Mouse (Mus musculus) right cerebral cortex, postnatal 36 days (tissue): Measurements from ENCODE around the gene Rasl11a.

Experiments
- DNase-seq, 2 experiments: peaks; one replicate each; pipeline ENCODE4 v3.0.0; 2022; ENCODE audit warnings: low spot score in 2 of 2, mixed read lengths in 1 of 2

Rasl11a gene

DNA sequence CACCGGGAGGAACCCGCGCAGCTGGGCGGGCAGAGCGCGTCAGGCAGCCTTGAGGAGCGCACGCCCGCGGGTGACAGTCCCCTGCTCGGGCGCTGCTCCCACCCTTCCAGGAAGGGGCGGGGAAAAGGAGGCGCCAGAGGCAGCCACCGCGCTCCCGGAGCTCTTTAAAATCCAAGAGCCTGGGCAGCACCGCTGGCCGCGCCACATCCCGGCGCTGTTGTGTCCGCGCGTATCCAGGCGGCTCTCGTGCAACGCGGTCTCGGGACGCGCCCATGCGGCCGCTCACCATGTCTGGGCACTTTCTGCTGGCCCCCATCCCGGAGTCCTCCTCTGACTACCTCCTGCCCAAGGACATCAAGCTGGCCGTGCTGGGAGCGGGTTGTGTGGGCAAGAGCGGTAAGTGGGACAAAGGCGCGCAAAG is at the start of gene Rasl11a:
Gene Rasl11a (plus strand): TSS at position 127 of the 421 bp plus-strand sequence.
- DNase-seq, result peak; percentile 72 to 74

- DNase-seq, result no peak
These were observed 49.1 kb upstream of the Rasl11a start for GRCm38 (mm10) chr5:146795728-146796127.

DNA sequence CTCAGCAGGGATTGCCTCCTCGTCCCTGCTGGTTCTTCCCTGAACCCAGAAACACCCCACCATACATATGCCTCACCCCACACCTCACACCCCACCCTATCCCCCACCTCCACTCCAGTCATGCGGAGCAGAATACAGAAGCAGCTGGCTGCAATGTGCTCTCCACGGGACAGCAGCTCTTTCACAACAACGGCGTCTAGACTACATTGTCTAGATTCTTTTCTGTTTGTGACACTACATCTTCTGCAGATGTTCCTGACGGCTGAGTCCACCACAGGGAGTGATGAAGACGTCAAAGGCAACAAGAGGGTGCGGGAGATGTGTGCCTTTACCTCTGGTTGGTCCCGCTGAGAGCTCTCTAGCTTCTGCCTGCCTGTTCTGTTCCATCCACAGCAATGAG is 46.8 kb upstream of the Rasl11a start:
- no peak for DNase-seq

GRCm38 (mm10) chr5:146806004-146806430 is 38.9 kb upstream of the Rasl11a start:
- DNase-seq, result no peak

DNA sequence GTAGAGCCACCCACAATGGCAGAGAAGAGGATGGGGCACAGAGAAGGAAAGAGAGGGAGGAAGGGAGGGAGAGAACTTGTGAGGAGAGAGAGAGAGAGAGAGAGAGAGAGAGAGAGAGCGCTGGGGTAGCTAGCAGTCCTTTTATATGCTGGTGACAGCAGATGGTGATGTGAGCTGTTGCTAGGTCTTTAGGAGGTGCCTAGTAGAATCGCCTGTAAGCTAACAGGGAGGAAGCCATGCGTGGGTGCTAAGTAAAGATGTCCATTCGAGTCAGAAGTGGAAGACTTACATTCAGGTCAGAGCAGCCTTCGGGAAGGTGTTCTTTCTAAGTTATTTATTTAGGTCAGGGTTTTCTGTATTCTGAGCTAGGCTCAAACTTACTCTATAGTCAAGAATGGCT is 34.9 kb upstream of the Rasl11a start:
- peak in 1 of 2 experiments; percentile 32 for DNase-seq

GRCm38 (mm10) chr5:146812866-146813265 is 32.0 kb upstream of the Rasl11a start:
- no peak for DNase-seq

- no peak for DNase-seq
These were observed 31.4 kb upstream of the Rasl11a start for GRCm38 (mm10) chr5:146813421-146813820.

DNA sequence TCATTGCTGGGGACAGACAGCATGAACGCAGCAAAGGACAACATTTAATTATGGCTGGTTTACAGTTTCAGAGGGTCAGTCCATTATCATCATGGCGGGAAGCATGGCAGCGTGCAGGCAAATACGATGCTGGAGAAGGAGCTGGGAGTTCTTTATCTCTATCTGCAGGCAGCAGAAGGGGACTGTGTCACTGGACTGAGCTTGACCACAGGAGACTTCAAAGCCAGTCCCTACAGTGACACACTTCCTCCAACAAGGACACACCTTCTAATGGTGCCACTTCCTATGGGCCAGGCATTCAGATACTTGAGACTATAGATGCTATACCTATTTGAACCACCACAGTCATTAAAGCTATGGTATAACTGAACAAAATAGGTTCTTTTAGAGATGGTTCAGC is 29.5 kb upstream of the Rasl11a start:
- DNase-seq, result no peak

DNA sequence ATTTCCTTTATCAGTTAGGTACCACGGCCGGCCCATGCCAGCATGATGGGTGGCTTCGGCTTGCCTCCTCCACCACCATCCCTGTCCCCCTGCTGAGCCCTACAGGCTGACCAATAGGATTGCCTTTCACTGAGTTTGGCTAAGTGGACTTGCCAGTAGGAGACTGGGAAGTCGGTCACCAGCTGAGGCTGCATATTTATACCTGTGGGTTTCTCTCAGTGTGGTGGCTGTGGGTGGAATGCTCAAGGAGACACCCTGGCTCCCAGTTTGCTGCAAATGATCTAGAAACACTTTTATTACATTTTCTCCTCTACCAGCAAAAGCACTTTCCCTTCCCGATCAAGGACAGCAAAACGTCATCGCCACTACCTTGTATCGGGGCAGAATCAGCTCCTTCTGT is 27.3 kb upstream of the Rasl11a start:
- DNase-seq, result peak in 1 of 2 experiments; percentile 35

- DNase-seq, result no peak
These were observed 25.8 kb upstream of the Rasl11a start for GRCm38 (mm10) chr5:146818906-146819623.

GRCm38 (mm10) chr5:146823005-146823404 is 21.9 kb upstream of the Rasl11a start:
- DNase-seq, result peak in 1 of 2 experiments; percentile 42

DNA sequence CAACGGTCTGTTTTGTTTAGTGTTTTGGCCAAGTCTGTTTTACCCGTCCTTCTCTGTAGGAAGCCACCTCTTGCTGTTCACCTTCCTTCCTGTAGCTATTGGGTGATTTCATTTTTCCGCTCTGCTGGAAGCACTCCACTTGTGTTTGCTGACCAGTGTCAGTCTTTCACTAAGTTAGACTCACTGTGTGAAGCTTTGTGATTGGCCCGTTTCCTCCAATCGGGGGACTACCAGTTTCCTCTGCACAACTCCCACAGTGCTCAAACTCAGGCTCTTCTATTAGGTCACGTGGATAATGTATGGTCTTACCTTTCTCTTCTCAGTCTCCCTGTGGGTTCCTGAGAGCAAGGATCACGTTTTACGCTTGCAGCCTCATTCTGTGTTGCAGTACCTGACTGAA is 15.3 kb upstream of the Rasl11a start:
- DNase-seq, result no peak

DNA sequence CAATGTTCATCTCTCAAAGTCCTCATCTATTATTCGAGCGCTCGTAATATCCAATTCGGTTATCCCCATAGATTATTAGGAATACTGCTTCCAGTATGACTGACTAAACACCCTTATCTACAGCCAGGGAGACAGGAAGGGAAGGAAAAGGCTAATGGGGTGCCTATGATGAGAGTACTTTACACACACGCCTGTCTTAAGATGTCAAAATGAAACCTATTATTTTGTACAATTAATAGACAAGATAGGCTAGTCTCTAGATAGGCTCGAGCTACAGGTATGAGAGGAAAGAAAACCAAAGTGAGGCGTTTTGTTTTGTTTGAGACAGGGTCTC is 12.5 kb upstream of the Rasl11a start:
- DNase-seq, result no peak

- DNase-seq, result peak; percentile 92 to 93
These were observed 12.0 kb upstream of the Rasl11a start, which contains the start of gene Rpl21 for GRCm38 (mm10) chr5:146832769-146833448. Gene Rpl21, plus strand, starts transcription at chr5:146832890.

- DNase-seq, result no peak
These were observed 11.1 kb upstream of the Rasl11a start for GRCm38 (mm10) chr5:146833673-146834201.

GRCm38 (mm10) chr5:146834959-146835358 is 9.9 kb upstream of the Rasl11a start:
- DNase-seq, result no peak

DNA sequence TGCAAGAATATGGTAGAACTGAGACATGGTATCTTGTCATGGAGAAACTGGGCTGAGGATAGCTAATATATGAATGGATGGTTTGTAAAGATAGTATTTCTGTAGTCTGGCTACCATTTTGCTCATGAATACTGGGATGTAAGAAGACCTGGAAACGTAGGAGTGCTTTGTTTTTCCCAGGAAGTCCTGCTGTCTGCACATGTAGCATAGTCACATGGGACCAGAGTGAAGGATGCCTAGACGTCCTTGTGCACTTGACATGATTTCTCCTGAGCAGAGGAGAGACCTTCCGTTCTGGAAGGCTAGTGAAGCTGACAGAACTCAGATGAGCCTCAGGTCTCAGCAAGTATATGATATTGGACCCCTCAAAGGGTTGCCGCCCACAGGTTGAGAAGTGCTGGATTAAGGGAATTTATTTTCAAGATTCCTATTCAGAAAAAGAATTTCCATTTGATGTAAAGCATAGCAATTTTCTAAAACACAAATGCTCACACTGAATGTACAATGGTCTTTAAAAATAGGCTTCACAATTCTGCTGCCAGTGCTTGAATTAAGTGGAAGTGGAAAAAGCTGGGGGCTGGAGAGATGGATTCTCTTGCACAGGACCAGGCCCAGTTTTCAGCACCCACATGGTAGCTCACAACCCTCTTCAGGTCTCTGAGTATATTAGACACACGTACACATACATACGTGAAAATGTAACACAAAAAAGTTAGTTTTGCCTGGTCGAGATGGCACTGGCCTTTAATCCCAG is 6.7 kb upstream of the Rasl11a start:
- no peak for DNase-seq

GRCm38 (mm10) chr5:146838836-146839648 is 5.8 kb upstream of the Rasl11a start:
- no peak for DNase-seq

- DNase-seq, result no peak
These were observed 5.1 kb upstream of the Rasl11a start for GRCm38 (mm10) chr5:146839760-146840159.

- DNase-seq, result no peak
These were observed 4.4 kb upstream of the Rasl11a start for GRCm38 (mm10) chr5:146840422-146840821.

GRCm38 (mm10) chr5:146841301-146841700 is 3.6 kb upstream of the Rasl11a start:
- peak in 1 of 2 experiments; percentile 38 for DNase-seq
